Mouse (Mus musculus) hindbrain, embryonic 10.5 days (tissue): Measurements from ENCODE around the gene Polr3k. TPM values are rescaled to one million over a fixed set of nuclear protein-coding genes. Genes with fewer than 3 reads are reported as not detected.

Experiments
- DNase-seq: peaks from one replicate; pipeline ENCODE4 v3.0.0-alpha.2; 2017; ENCODE audit warnings: low spot score
- H3K27ac ChIP-seq: fragments of 300-500 bp; sonication (generic); 2 replicates; pipeline ENCODE4 v1.5.1; 2016; ENCODE audit warnings: mild to moderate bottlenecking, moderate library complexity
- H3K27me3 ChIP-seq: fragments of 300-500 bp; sonication (generic); 2 replicates; pipeline ENCODE4 v1.6.1; 2016; ENCODE audit warnings: mild to moderate bottlenecking; ENCODE audit not compliant: poor library complexity, insufficient read depth, severe bottlenecking
- H3K36me3 ChIP-seq: fragments of 300-500 bp; sonication (generic); 2 replicates; pipeline ENCODE4 v1.6.1; 2016; ENCODE audit warnings: mild to moderate bottlenecking, moderate library complexity
- H3K4me1 ChIP-seq: fragments of 300-500 bp; sonication (generic); replicated peaks from 2 replicates; pipeline ENCODE4 v1.6.1; 2016; ENCODE audit warnings: mild to moderate bottlenecking
- H3K4me3 ChIP-seq: fragments of 300-500 bp; sonication (generic); 2 replicates; pipeline ENCODE4 v1.5.1; 2016; ENCODE audit warnings: mild to moderate bottlenecking, moderate library complexity
- H3K9me3 ChIP-seq: fragments of 300-500 bp; sonication (generic); 2 replicates; pipeline ENCODE4 v1.6.1; 2016; ENCODE audit warnings: mild to moderate bottlenecking, moderate library complexity
- WGBS: fragments of 180-500 bp; shearing (Covaris S2); methylation state at CpG from one replicate; pipeline ENCODE4 v1.1.7; 2016; 5-methylcytosine and 5-hydroxymethylcytosine counted together
- polyA plus RNA-seq: library from polyadenylated mRNA; unstranded; fragments of >200 nt; fragmentation: Nextera tagmentation; extraction: Ambion mirVana; gene quantifications from 2 replicates; pipeline ENCODE4 v1.2.1, GENCODE M21; 2016

Polr3k gene
- polyA plus RNA-seq, 1 experiment from 2014 or later: 99.1 TPM

DNA sequence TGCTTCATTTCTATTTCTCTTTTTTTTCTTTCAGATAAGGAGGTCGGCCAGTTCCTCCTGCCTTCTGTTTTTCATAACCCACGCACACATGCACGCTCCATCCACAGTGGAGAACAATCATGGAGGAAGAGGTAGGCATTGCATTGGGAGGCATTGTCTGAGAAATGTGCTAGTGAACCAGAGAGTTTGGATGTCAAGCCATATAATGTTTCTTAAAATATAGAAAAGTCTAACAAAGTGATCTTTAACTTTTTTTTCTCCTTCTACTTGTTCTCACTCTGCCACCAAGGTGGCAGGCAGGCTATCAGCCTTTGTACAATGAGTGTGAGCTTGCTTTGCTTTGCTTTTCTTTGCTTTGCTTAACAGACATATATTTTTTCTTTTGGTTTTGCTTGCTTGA lies 53.7 kb downstream of the Polr3k start:
- H3K27me3 ChIP-seq: no peaks in the 10 kb centered on the region
- H3K9me3 ChIP-seq: peaks cover 3% of the 10 kb centered on the region; the same call in 1 of the 2 replicates
- WGBS: 51% methylated on average over 3 of the region's 3 CpGs
- H3K4me1 ChIP-seq: no peaks in the 10 kb centered on the region
- H3K4me3 ChIP-seq: no peak overlapping the region
- no peak overlapping the region for H3K27ac ChIP-seq
- peak; percentile 52 for DNase-seq
- no peaks in the 10 kb centered on the region for H3K36me3 ChIP-seq

DNA sequence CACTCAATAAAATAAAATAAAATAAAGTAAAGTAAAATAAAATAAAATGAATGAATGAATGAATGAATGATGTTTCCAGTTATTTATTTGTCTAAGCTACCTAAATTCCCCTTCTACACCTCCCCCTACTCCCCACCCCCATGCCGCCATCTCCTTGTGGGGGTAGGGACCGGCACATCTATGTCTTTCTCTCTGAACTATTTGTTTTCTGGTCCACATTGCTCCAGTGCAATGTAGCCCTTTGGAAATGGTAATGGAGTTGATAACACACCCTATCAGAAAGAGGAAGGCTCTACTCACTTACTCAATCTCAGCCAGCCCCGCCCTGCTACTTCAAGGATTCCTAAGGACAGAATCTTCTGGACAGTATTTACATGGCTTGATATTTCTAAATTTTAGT lies 54.4 kb downstream of the Polr3k start:
- H3K4me1 ChIP-seq: no peaks in the 10 kb centered on the region
- H3K27ac ChIP-seq: no peak overlapping the region
- H3K27me3 ChIP-seq: no peaks in the 10 kb centered on the region
- no peaks in the 10 kb centered on the region for H3K9me3 ChIP-seq
- peak; percentile 69 for DNase-seq
- 49% methylated on average over 3 of the region's 3 CpGs for WGBS
- no peak overlapping the region for H3K4me3 ChIP-seq
- H3K36me3 ChIP-seq: no peaks in the 10 kb centered on the region

Other genes starting within 250 kb of the Polr3k start
- not detected in 2 replicates for gene Gm29797, start 207.3 kb upstream of the Polr3k start, polyA plus RNA-seq
- gene Sox18, start 192.7 kb upstream of the Polr3k start, polyA plus RNA-seq: 21.4 and 21.7 TPM in 2 replicates
- 14.4 and 17.7 TPM in 2 replicates for gene Tcea2, start 184.0 kb upstream of the Polr3k start, polyA plus RNA-seq
- 69.1 and 79.2 TPM in 2 replicates for gene Rgs19, start 170.4 kb upstream of the Polr3k start, polyA plus RNA-seq
- gene Lkaaear1, start 165.9 kb upstream of the Polr3k start, polyA plus RNA-seq: not detected in 2 replicates
- 5.6 and 17.3 TPM in 2 replicates for gene Oprl1, start 149.3 kb upstream of the Polr3k start, polyA plus RNA-seq
- 18.3 and 33.0 TPM in 2 replicates for gene Myt1, start 101.0 kb upstream of the Polr3k start, polyA plus RNA-seq
- 21.8 and 24.5 TPM in 2 replicates for gene Pcmtd2, start 26.5 kb upstream of the Polr3k start, polyA plus RNA-seq
- not detected in 2 replicates for gene Gm14496, start 126.8 kb downstream of the Polr3k start, polyA plus RNA-seq